11 mouse cellular contexts compared by ENCODE assay signal in genomic region chr8:10921439-10922191, GRCm38 (mm10).
DNase-seq lines count a peak whose midpoint lies in the region; ATAC-seq and TF ChIP-seq lines count a peak whose summit lies in the region.
"Had no signal": no experiment of that assay in that cellular context is flagged by ENCODE, and none has a peak within 500 bp of the region (broad histone marks: within the 10 kb centered on the region; RNA-seq: fewer than 3 reads in every experiment).

No protein-coding gene starts in this region.

- no peak overlapping the region for H3K27ac ChIP-seq in kidney, adult 2 months (ENCODE audit: insufficient read depth, low read depth, low read length)
- peak overlapping the region; percentile 92 for H3K27ac ChIP-seq in hindbrain, embryonic 10.5 days
- H3K27ac ChIP-seq in midbrain, embryonic 14.5 days (replicated peaks; ENCODE audit: low read depth, low read length) = peak overlapping the region; percentile 56
- H3K27ac ChIP-seq: liver, embryonic 13.5 days had no signal

- no peaks in the 10 kb centered on the region for H3K27me3 ChIP-seq in kidney, adult 2 months (replicated peaks; ENCODE audit: control insufficient read depth, insufficient read depth, low read length)
- peaks cover 33% of the 10 kb centered on the region for H3K27me3 ChIP-seq in hindbrain, embryonic 10.5 days (ENCODE audit: insufficient read depth, poor library complexity, severe bottlenecking)
- H3K27me3 ChIP-seq in midbrain, embryonic 14.5 days (ENCODE audit: control insufficient read depth, insufficient read depth, low read length) = no peaks in the 10 kb centered on the region
- H3K27me3 ChIP-seq: CH12.LX had no signal

- ATAC-seq in midbrain, embryonic 14.5 days (ENCODE audit: low FRiP score, low TSS enrichment) = peak; percentile 34; the same call in 1 of the 2 replicates

- no peak overlapping the region for H3K4me3 ChIP-seq in kidney, adult 2 months (ENCODE audit: insufficient read depth, low read depth, low read length)
- H3K4me3 ChIP-seq in hindbrain, embryonic 10.5 days = peak overlapping the region; percentile 16; the same call in 1 of the 2 replicates
- no peak overlapping the region for H3K4me3 ChIP-seq in midbrain, embryonic 14.5 days (replicated peaks; ENCODE audit: low read depth, low read length)
- H3K4me3 ChIP-seq: liver, embryonic 13.5 days had no signal

- TF ChIP-seq CTCF in kidney, adult 2 months (conservative IDR thresholded peaks at IDR 0.05; ENCODE audit: insufficient read depth, insufficient read length, low read depth, low read length) = no peak

- H3K4me2 ChIP-seq in midbrain, embryonic 14.5 days (ENCODE audit: low read length) = no peak overlapping the region
- H3K4me2 ChIP-seq: liver, embryonic 13.5 days had no signal

- no peaks in the 10 kb centered on the region for H3K9me3 ChIP-seq in hindbrain, embryonic 10.5 days
- no peaks in the 10 kb centered on the region for H3K9me3 ChIP-seq in midbrain, embryonic 14.5 days (ENCODE audit: control insufficient read depth, low read length)
- H3K9me3 ChIP-seq: liver, embryonic 13.5 days had no signal

- DNase-seq in kidney, adult 2 months = peak; percentile 25
- DNase-seq in kidney, postnatal 10 days = no peak
- peak; percentile 72 for DNase-seq in ZHBTc4 (ENCODE audit: low read depth, low spot score)
- DNase-seq in hindbrain, embryonic 10.5 days (ENCODE audit: low spot score) = peak; percentile 67
- peak; percentile 80 for DNase-seq in midbrain, embryonic 14.5 days
- no peak for DNase-seq in left cerebral cortex, postnatal 4 days
- DNase-seq in spleen, postnatal 36 days (ENCODE audit: low spot score in 2 of 2) = no peak
- no peak for DNase-seq in spleen, postnatal 10 days (ENCODE audit: low spot score in 2 of 2)
- DNase-seq: heart, adult 11 months; liver, embryonic 13.5 days had no signal

- intact Hi-C loops in left cerebral cortex, postnatal 4 days (cut with DNase I) = no loop called here

- peaks cover 7% of the 10 kb centered on the region for H3K4me1 ChIP-seq in kidney, adult 2 months (ENCODE audit: control insufficient read depth, insufficient read depth, low read length)
- peaks cover 81% of the 10 kb centered on the region for H3K4me1 ChIP-seq in hindbrain, embryonic 10.5 days (replicated peaks)
- peaks cover 48% of the 10 kb centered on the region for H3K4me1 ChIP-seq in midbrain, embryonic 14.5 days (ENCODE audit: control insufficient read depth, insufficient read depth, low read length)

- WGBS in kidney, adult 2 months = 67% methylated on average over 11 of the region's 11 CpGs
- WGBS in hindbrain, embryonic 10.5 days = 20% methylated on average over 11 of the region's 11 CpGs
- WGBS in midbrain, embryonic 14.5 days = 8% methylated on average over 11 of the region's 11 CpGs

- H3K9ac ChIP-seq in midbrain, embryonic 14.5 days (replicated peaks; ENCODE audit: low read length) = no peak overlapping the region
- H3K9ac ChIP-seq: liver, embryonic 13.5 days had no signal

- TF ChIP-seq POLR2A in kidney, adult 2 months (IDR thresholded peaks at IDR 0.05; ENCODE audit: low read depth, low read length) = no peak

- no peaks in the 10 kb centered on the region for H3K36me3 ChIP-seq in kidney, adult 2 months (ENCODE audit: control insufficient read depth, insufficient read depth, low read length)
- no peaks in the 10 kb centered on the region for H3K36me3 ChIP-seq in hindbrain, embryonic 10.5 days
- no peaks in the 10 kb centered on the region for H3K36me3 ChIP-seq in midbrain, embryonic 14.5 days (ENCODE audit: control insufficient read depth, insufficient read depth, low read length)
- H3K36me3 ChIP-seq: liver, embryonic 13.5 days had no signal

Comparison
In these comparisons a context has a peak if more than half of its experiments do, and no peak if none do; other contexts are left out.
1. DNase-seq: peak in kidney, adult 2 months (single experiment), ZHBTc4 (single experiment), hindbrain, embryonic 10.5 days (single experiment) and midbrain, embryonic 14.5 days (single experiment); none in kidney, postnatal 10 days (single experiment), left cerebral cortex, postnatal 4 days (single experiment), spleen, postnatal 36 days (0 of 2) and spleen, postnatal 10 days (0 of 2).